Mouse (Mus musculus) ES-E14 (cell line): ENCODE results near the gene Supt16.

Experiments used
- CHD2 ChIP-seq: IDR thresholded peaks from 2 replicates; pipeline ENCODE4 v1.6.1; 2014; ENCODE audit warnings: mild to moderate bottlenecking, low read depth, low read length, inconsistent platforms
- HCFC1 ChIP-seq: IDR thresholded peaks from 2 replicates; pipeline ENCODE4 v1.6.1; 2012; ENCODE audit warnings: low read length, inconsistent platforms, borderline replicate concordance; ENCODE audit not compliant: insufficient read depth
- MAFK ChIP-seq: IDR thresholded peaks from 2 replicates; pipeline ENCODE4 v1.6.1; 2014; ENCODE audit warnings: mild to moderate bottlenecking, low read depth, low read length, inconsistent platforms; ENCODE audit not compliant: insufficient read depth
- ZC3H11A ChIP-seq: IDR thresholded peaks from 2 replicates; pipeline ENCODE4 v1.6.1; 2012; ENCODE audit warnings: low read depth, mild to moderate bottlenecking, inconsistent platforms, low read length, borderline replicate concordance
- ZNF384 ChIP-seq: IDR thresholded peaks from 2 replicates; pipeline ENCODE4 v1.6.1; 2012; ENCODE audit warnings: low read depth, low read length, inconsistent platforms

GRCm38 (mm10) chr14:52117241-52117640 lies 80.0 kb downstream of the Supt16 start:
- TF ChIP-seq ZNF384 (no peak), CHD2 (no peak), ZC3H11A (no peak), HCFC1 (no peak), MAFK (no peak)
